Mouse (Mus musculus) thymus, adult 2 months (tissue): ENCODE measurements at regions not wholly inside any gene's neighbourhood (a gene's known extent, or its start where the extent isn't known, plus 50 kb on each side); places are given as distances from the start of the nearest gene placed in this dataset.

ENCODE experiments used
- CTCF ChIP-seq: fragments of 200-500 bp; IDR thresholded peaks from 2 replicates; pipeline ENCODE4 v1.5.1; 2012; ENCODE audit warnings: mild to moderate bottlenecking, control low read depth, low read length, moderate library complexity, borderline replicate concordance; ENCODE audit not compliant: control insufficient read depth, poor library complexity, insufficient read depth; ENCODE audit errors: extremely low read depth
- POLR2A ChIP-seq: fragments of 200-500 bp; IDR thresholded peaks from 2 replicates; pipeline ENCODE4 v1.6.1; 2012; ENCODE audit warnings: mild to moderate bottlenecking, low read length, control low read depth, moderate library complexity; ENCODE audit not compliant: control insufficient read depth, poor library complexity, insufficient read depth; ENCODE audit errors: extremely low read depth

- TF ChIP-seq CTCF (no peak), POLR2A (no peak)
These were observed 156.5 kb upstream of the Ap5m1 start for GRCm38 (mm10) chr14:48909420-48909819.
